Mouse (Mus musculus): ENCODE results near the gene Gm21981. TPM values are rescaled to one million over a fixed set of nuclear protein-coding genes. Genes with fewer than 3 reads are reported as not detected.
"Not testable (repeated sequence)": the region's sequence is repeated elsewhere in the genome, so short reads cannot be mapped to it uniquely, and the experiment has no call there.

Gene Gm21981
- polyA plus RNA-seq, 1 experiment from 2014 or later = 1.0 TPM

- Histone ChIP-seq H3K9me3 (no peaks in the 10 kb centered on the region), H3K4me3 (no peak overlapping the region), H3K4me1 (peaks cover 3% of the 10 kb centered on the region; the same call in 1 of the 2 replicates), H3K36me3 (replicated peaks) (peaks cover 42% of the 10 kb centered on the region), H3K27me3 (replicated peaks) (no peaks in the 10 kb centered on the region), H3K4me2 (no peak overlapping the region), H3K9ac (no peak overlapping the region), H3K27ac (no peak overlapping the region)
- WGBS = 89% methylated on average over 5 of the region's 5 CpGs
- no peak for ATAC-seq (replicated peaks)
Observed at GRCm38 (mm10) chr17:47678702-47679101, 15.6 kb downstream of the Gm21981 start.

GRCm38 (mm10) chr17:47678238-47678637 lies 16.0 kb downstream of the Gm21981 start:
- Histone ChIP-seq H3K4me1 (peaks cover 3% of the 10 kb centered on the region; the same call in 1 of the 2 replicates), H3K36me3 (replicated peaks) (peaks cover 40% of the 10 kb centered on the region)

GRCm38 (mm10) chr17:47676581-47676980 lies 17.7 kb downstream of the Gm21981 start:
- H3K4me3 ChIP-seq = no peak overlapping the region
- H3K9me3 ChIP-seq = no peaks in the 10 kb centered on the region
- H3K27ac ChIP-seq = peak overlapping the region; percentile 48; the same call in 1 of the 2 replicates
- WGBS = 18% methylated on average over 9 of the region's 9 CpGs
- no peak overlapping the region for H3K4me2 ChIP-seq
- peaks cover 15% of the 10 kb centered on the region for H3K4me1 ChIP-seq
- ATAC-seq (replicated peaks) = 0 out of 2 replicates have a peak, but pooled peaks have one; percentile 41
- peaks cover 27% of the 10 kb centered on the region for H3K36me3 ChIP-seq (replicated peaks)
- H3K9ac ChIP-seq = no peak overlapping the region
- H3K27me3 ChIP-seq (replicated peaks) = no peaks in the 10 kb centered on the region

More at GRCm38 (mm10) chr17:47678238-47678637, 16.0 kb downstream of the Gm21981 start:
- WGBS = 94% methylated on average over 5 of the region's 5 CpGs
- no peaks in the 10 kb centered on the region for H3K27me3 ChIP-seq (replicated peaks)
- no peak for ATAC-seq (replicated peaks)
- H3K4me3 ChIP-seq = no peak overlapping the region
- H3K27ac ChIP-seq = no peak overlapping the region
- H3K9me3 ChIP-seq = no peaks in the 10 kb centered on the region
- H3K9ac ChIP-seq = no peak overlapping the region
- no peak overlapping the region for H3K4me2 ChIP-seq

GRCm38 (mm10) chr17:47672311-47673111 lies 21.7 kb downstream of the Gm21981 start:
- 5% methylated on average over 68 of the region's 68 CpGs for WGBS
- Histone ChIP-seq H3K27me3 (replicated peaks) (no peaks in the 10 kb centered on the region), H3K4me3 (peak overlapping the region; percentile 33), H3K9me3 (no peaks in the 10 kb centered on the region), H3K4me2 (peak overlapping the region; percentile 63), H3K27ac (no peak overlapping the region), H3K4me1 (peaks cover 21% of the 10 kb centered on the region), H3K9ac (peak overlapping the region; percentile 31; the same call in 1 of the 2 replicates), H3K36me3 (replicated peaks) (peaks cover 7% of the 10 kb centered on the region; the same call in 1 of the 2 replicates)
- peak; percentile 51 for ATAC-seq (replicated peaks)

GRCm38 (mm10) chr17:47671988-47672310 lies 22.3 kb downstream of the Gm21981 start:
- Histone ChIP-seq H3K4me3 (peak overlapping the region; percentile 33), H3K9ac (0 out of 2 replicates have a peak overlapping the region, but pooled peaks have one; percentile 31), H3K9me3 (no peaks in the 10 kb centered on the region), H3K27me3 (replicated peaks) (no peaks in the 10 kb centered on the region), H3K27ac (no peak overlapping the region), H3K4me2 (peak overlapping the region; percentile 63), H3K4me1 (peaks cover 21% of the 10 kb centered on the region), H3K36me3 (replicated peaks) (peaks cover 7% of the 10 kb centered on the region; the same call in 1 of the 2 replicates)
- ATAC-seq (replicated peaks) = peak; percentile 43
- WGBS = 20% methylated on average over 14 of the region's 14 CpGs

- peak; percentile 73 for ATAC-seq (replicated peaks)
Observed at GRCm38 (mm10) chr17:47669166-47669565, 25.1 kb downstream of the Gm21981 start.

GRCm38 (mm10) chr17:47664474-47664873 lies 29.8 kb downstream of the Gm21981 start:
- Histone ChIP-seq H3K4me3 (no peak overlapping the region), H3K27ac (no peak overlapping the region), H3K4me1 (peaks cover 9% of the 10 kb centered on the region; the same call in 1 of the 2 replicates), H3K9ac (no peak overlapping the region), H3K4me2 (no peak overlapping the region), H3K36me3 (replicated peaks) (no peaks in the 10 kb centered on the region), H3K27me3 (replicated peaks) (no peaks in the 10 kb centered on the region), H3K9me3 (no peaks in the 10 kb centered on the region)
- ATAC-seq (replicated peaks) = no peak
- WGBS = 88% methylated on average over 7 of the region's 7 CpGs

More at GRCm38 (mm10) chr17:47669166-47669565, 25.1 kb downstream of the Gm21981 start:
- H3K36me3 ChIP-seq (replicated peaks) = no peaks in the 10 kb centered on the region
- H3K27me3 ChIP-seq (replicated peaks) = no peaks in the 10 kb centered on the region
- 0 out of 2 replicates have a peak overlapping the region, but pooled peaks have one; percentile 27 for H3K27ac ChIP-seq
- H3K4me1 ChIP-seq = peaks cover 18% of the 10 kb centered on the region
- H3K9ac ChIP-seq = no peak overlapping the region
- WGBS = 39% methylated on average over 4 of the region's 4 CpGs
- no peak overlapping the region for H3K4me2 ChIP-seq
- H3K4me3 ChIP-seq = no peak overlapping the region
- H3K9me3 ChIP-seq = no peaks in the 10 kb centered on the region

- Histone ChIP-seq H3K36me3 (replicated peaks) (0 out of 2 replicates have a peak, but pooled peaks cover 3% of the 10 kb centered on the region), H3K27me3 (replicated peaks) (no peaks in the 10 kb centered on the region), H3K9ac (no peak overlapping the region), H3K4me3 (no peak overlapping the region), H3K9me3 (no peaks in the 10 kb centered on the region), H3K4me2 (no peak overlapping the region), H3K4me1 (0 out of 2 replicates have a peak, but pooled peaks cover 3% of the 10 kb centered on the region), H3K27ac (no peak overlapping the region)
- ATAC-seq (replicated peaks) = no peak
- WGBS = 25% methylated on average over 9 of the region's 9 CpGs
Observed at GRCm38 (mm10) chr17:47663009-47663713, 31.1 kb downstream of the Gm21981 start.

- no peak overlapping the region for H3K4me3 ChIP-seq
- H3K36me3 ChIP-seq (replicated peaks) = 0 out of 2 replicates have a peak, but pooled peaks cover 3% of the 10 kb centered on the region
- ATAC-seq (replicated peaks) = no peak
- H3K4me1 ChIP-seq = 0 out of 2 replicates have a peak, but pooled peaks cover 3% of the 10 kb centered on the region
- H3K9me3 ChIP-seq = no peaks in the 10 kb centered on the region
- 86% methylated on average over 3 of the region's 3 CpGs for WGBS
- no peak overlapping the region for H3K27ac ChIP-seq
- no peak overlapping the region for H3K4me2 ChIP-seq
- no peaks in the 10 kb centered on the region for H3K27me3 ChIP-seq (replicated peaks)
- H3K9ac ChIP-seq = no peak overlapping the region
Observed at GRCm38 (mm10) chr17:47658741-47659243, 35.5 kb downstream of the Gm21981 start.

- Histone ChIP-seq H3K36me3 (replicated peaks) (0 out of 2 replicates have a peak, but pooled peaks cover 3% of the 10 kb centered on the region), H3K4me3 (no peak overlapping the region), H3K4me1 (no peaks in the 10 kb centered on the region), H3K27ac (no peak overlapping the region), H3K27me3 (replicated peaks) (no peaks in the 10 kb centered on the region), H3K9me3 (no peaks in the 10 kb centered on the region), H3K4me2 (no peak overlapping the region), H3K9ac (no peak overlapping the region)
- WGBS = 84% methylated on average over 4 of the region's 4 CpGs
- ATAC-seq (replicated peaks) = no peak
Observed at GRCm38 (mm10) chr17:47657901-47658300, 36.4 kb downstream of the Gm21981 start.

- Histone ChIP-seq H3K4me1 (no peaks in the 10 kb centered on the region), H3K36me3 (replicated peaks) (0 out of 2 replicates have a peak, but pooled peaks cover 3% of the 10 kb centered on the region), H3K4me3 (no peak overlapping the region), H3K27me3 (replicated peaks) (no peaks in the 10 kb centered on the region), H3K4me2 (no peak overlapping the region), H3K9me3 (no peaks in the 10 kb centered on the region), H3K27ac (no peak overlapping the region), H3K9ac (no peak overlapping the region)
- WGBS = 91% methylated on average over 5 of the region's 5 CpGs
- ATAC-seq (replicated peaks) = no peak
Observed at GRCm38 (mm10) chr17:47655697-47656096, 38.6 kb downstream of the Gm21981 start.

- H3K9ac ChIP-seq; ATAC-seq (replicated peaks); H3K36me3 ChIP-seq (replicated peaks); H3K9me3 ChIP-seq; H3K4me1 ChIP-seq; H3K4me3 ChIP-seq; H3K27ac ChIP-seq; H3K4me2 ChIP-seq; H3K27me3 ChIP-seq (replicated peaks): not testable (repeated sequence)
- WGBS = 94% methylated on average over 8 of the region's 8 CpGs
Observed at GRCm38 (mm10) chr17:47654346-47654745, 39.9 kb downstream of the Gm21981 start.
